Mouse (Mus musculus) intestine, postnatal 0 days (tissue): ENCODE measurements at regions not wholly inside any gene's neighbourhood (a gene's known extent, or its start where the extent isn't known, plus 50 kb on each side); places are given as distances from the start of the nearest gene placed in this dataset.

Source experiments
- ATAC-seq: fragments of 200-750 bp; cut with Nextera tagmentation; 2 replicates; pipeline ENCODE4 v1.8.0; 2017; ENCODE audit warnings: mild to moderate bottlenecking, moderate TSS enrichment, moderate library complexity
- H3K27ac ChIP-seq: fragments of 300-500 bp; sonication (generic); 2 replicates; pipeline ENCODE4 v1.5.1; 2014; ENCODE audit warnings: mild to moderate bottlenecking, low read depth, low read length, moderate library complexity
- H3K27me3 ChIP-seq: fragments of 300-500 bp; sonication (generic); replicated peaks from 2 replicates; pipeline ENCODE4 v1.6.1; 2014; ENCODE audit warnings: low read length, mixed read lengths; ENCODE audit not compliant: control insufficient read depth, insufficient read depth
- H3K36me3 ChIP-seq: fragments of 300-500 bp; sonication (generic); 2 replicates; pipeline ENCODE4 v1.6.1; 2014; ENCODE audit warnings: mild to moderate bottlenecking, moderate library complexity; ENCODE audit not compliant: control insufficient read depth, insufficient read depth
- H3K4me1 ChIP-seq: fragments of 300-500 bp; sonication (generic); replicated peaks from 2 replicates; pipeline ENCODE4 v1.6.1; 2014; ENCODE audit warnings: antibody characterized with exemption, low read length, mixed read lengths; ENCODE audit not compliant: control insufficient read depth, insufficient read depth
- H3K4me2 ChIP-seq: fragments of 300-500 bp; sonication (generic); replicated peaks from 2 replicates; pipeline ENCODE4 v1.6.1; 2014; ENCODE audit warnings: low read depth, mild to moderate bottlenecking, moderate library complexity
- H3K4me3 ChIP-seq: fragments of 300-500 bp; sonication (generic); 2 replicates; pipeline ENCODE4 v1.5.1; 2014; ENCODE audit warnings: low read depth, low read length
- H3K9ac ChIP-seq: fragments of 300-500 bp; sonication (generic); 2 replicates; pipeline ENCODE4 v1.6.1; 2014; ENCODE audit warnings: mild to moderate bottlenecking, low read depth, low read length
- H3K9me3 ChIP-seq: fragments of 300-500 bp; sonication (generic); 2 replicates; pipeline ENCODE4 v1.6.1; 2016; ENCODE audit warnings: mixed run types; ENCODE audit not compliant: control insufficient read depth
- CTCF ChIP-seq: sonication (generic); IDR thresholded peaks from 2 replicates; pipeline ENCODE4 v1.5.1; 2016; ENCODE audit warnings: low read depth, mild to moderate bottlenecking, control low read depth, antibody characterized with exemption, moderate library complexity
- WGBS: fragments of 180-500 bp; shearing (Covaris S2); extraction: QIAGEN DNeasy Blood & Tissue Kit; methylation state at CpG from one replicate; pipeline ENCODE4 v1.1.7; 2014; 5-methylcytosine and 5-hydroxymethylcytosine counted together

DNA sequence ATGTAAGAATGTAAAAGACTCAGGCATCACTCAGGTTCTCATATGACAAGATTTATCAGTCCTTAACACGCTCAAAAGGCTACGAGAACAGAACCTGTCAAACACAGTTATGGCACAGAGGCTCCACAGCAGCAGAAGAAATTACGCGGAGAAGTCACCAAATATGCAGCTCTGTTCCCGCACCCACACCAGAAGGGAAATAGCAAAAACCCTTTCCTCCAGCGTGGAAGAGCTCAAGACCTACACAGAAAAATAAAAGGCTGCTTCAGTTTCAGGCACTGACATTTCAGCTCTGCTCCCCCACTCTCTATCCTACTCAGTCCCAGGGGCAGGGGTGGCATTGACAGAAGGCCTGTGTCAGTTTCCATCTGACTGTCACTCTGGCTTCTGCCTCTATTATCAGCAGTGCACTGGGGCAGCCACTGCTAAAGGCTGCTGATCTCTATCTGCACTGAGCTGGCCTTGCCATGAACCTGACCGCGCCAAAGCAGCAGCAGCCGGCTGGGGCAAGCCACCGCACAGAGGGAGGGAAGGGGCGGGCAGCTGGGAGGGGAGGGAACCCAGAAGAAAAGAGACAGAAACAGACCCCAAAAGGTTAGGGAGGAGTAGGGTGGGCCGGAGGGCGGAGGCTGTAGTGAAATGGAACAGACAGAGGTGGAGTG lies 513.3 kb upstream of the Mms22l start:
- WGBS = 34% methylated on average over 13 of the region's 13 CpGs
- ATAC-seq = no peak
- Histone ChIP-seq H3K4me2 (0 out of 2 replicates have a peak overlapping the region, but pooled peaks have one; percentile 3), H3K4me1 (no peaks in the 10 kb centered on the region), H3K4me3 (no peak overlapping the region), H3K9me3 (no peaks in the 10 kb centered on the region), H3K27me3 (no peaks in the 10 kb centered on the region), H3K36me3 (no peaks in the 10 kb centered on the region), H3K9ac (no peak overlapping the region), H3K27ac (no peak overlapping the region)
- no peak for TF ChIP-seq CTCF

DNA sequence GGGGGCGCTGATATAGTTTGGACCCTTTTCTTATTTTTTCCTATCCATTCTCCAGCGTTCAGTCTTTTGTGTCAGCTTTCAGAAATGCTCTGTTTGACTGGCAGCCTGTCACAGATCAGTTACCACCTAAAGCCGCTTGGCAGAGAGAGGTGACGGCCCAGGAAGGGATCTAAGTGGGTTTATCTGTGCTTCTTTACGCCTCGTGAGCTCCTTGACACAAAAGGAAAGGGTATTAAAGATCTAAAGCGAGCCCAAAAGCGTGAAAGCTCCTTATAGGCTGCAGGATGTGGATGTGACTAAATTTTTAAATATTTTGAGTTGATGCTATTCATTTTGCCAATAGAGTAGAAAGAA lies 512.8 kb upstream of the Mms22l start:
- Histone ChIP-seq H3K36me3 (no peaks in the 10 kb centered on the region), H3K27ac (no peak overlapping the region), H3K27me3 (no peaks in the 10 kb centered on the region), H3K4me3 (no peak overlapping the region), H3K9me3 (no peaks in the 10 kb centered on the region), H3K4me2 (0 out of 2 replicates have a peak overlapping the region, but pooled peaks have one; percentile 3), H3K4me1 (no peaks in the 10 kb centered on the region), H3K9ac (no peak overlapping the region)
- no peak for TF ChIP-seq CTCF
- no peak for ATAC-seq
- WGBS = 18% methylated on average over 8 of the region's 8 CpGs

DNA sequence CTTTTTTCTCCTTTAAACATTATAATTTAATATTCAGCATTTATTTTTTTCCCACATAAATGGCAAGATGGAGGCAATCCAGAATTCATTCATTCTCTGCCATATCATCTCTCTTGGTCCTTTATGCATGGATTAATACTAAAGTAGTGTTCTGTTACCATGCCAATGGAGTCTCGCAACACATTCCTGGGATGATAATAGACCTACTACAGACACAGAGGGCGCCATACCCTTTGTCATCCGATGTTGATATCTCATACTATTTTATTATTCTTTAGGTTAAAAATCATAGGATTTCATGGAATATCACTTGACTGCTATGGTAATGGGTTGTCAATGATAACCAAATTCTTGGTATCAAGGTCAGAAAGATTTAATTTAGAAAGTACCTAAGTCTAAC lies 512.2 kb upstream of the Mms22l start:
- no peak for TF ChIP-seq CTCF
- no peak overlapping the region for H3K4me2 ChIP-seq
- H3K9ac ChIP-seq = no peak overlapping the region
- 82% methylated on average over 3 of the region's 3 CpGs for WGBS
- no peaks in the 10 kb centered on the region for H3K4me1 ChIP-seq
- ATAC-seq = no peak
- no peaks in the 10 kb centered on the region for H3K9me3 ChIP-seq
- no peaks in the 10 kb centered on the region for H3K27me3 ChIP-seq
- H3K27ac ChIP-seq = no peak overlapping the region
- no peaks in the 10 kb centered on the region for H3K36me3 ChIP-seq
- no peak overlapping the region for H3K4me3 ChIP-seq

DNA sequence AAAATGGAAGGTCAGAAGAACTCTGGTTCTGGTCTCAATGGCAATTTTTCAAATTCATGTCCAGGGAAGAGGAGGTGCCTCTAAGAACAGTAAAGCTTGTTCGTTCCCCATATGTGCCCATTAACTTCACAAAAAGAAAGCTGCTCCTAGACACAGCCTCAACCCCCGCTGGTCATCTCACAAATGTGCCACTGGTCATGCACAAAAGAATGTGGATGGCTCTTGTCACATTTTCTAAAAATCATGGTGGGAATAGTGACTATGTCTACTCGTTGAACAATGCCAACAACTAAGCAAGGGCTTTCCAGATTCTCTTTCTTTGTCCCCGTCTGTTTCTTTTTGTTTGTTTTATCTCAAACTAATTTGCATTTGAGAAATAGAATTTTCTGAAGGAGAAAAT lies 510.3 kb upstream of the Mms22l start:
- no peaks in the 10 kb centered on the region for H3K27me3 ChIP-seq
- H3K27ac ChIP-seq = no peak overlapping the region
- H3K4me1 ChIP-seq = no peaks in the 10 kb centered on the region
- H3K36me3 ChIP-seq = no peaks in the 10 kb centered on the region
- no peak for TF ChIP-seq CTCF
- 77% methylated on average over 4 of the region's 4 CpGs for WGBS
- no peak overlapping the region for H3K9ac ChIP-seq
- no peaks in the 10 kb centered on the region for H3K9me3 ChIP-seq
- no peak overlapping the region for H3K4me3 ChIP-seq
- H3K4me2 ChIP-seq = no peak overlapping the region
- ATAC-seq = no peak

DNA sequence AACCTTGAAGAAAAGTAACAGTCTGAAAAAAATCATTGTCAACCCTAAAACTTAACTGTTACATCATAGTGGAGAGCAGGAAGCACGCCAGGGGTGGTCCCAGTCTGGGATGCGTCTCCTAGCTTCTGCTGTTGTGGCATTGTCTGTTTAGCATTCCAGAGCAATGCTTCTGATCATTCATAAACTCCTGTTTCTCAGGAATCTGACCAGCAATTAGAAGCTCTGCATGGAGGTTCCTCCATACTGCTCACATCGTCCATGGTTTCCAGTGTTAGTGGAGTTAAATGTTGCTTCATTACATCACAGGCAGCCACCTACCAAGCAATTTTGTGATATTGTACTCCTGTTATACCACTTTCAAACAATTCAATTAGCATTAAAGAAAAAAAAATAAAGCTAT lies 502.4 kb upstream of the Mms22l start:
- TF ChIP-seq CTCF = no peak
- Histone ChIP-seq H3K4me3 (no peak overlapping the region), H3K9ac (no peak overlapping the region), H3K27ac (no peak overlapping the region), H3K4me1 (no peaks in the 10 kb centered on the region), H3K9me3 (no peaks in the 10 kb centered on the region), H3K27me3 (no peaks in the 10 kb centered on the region), H3K36me3 (no peaks in the 10 kb centered on the region), H3K4me2 (no peak overlapping the region)
- 55% methylated on average over 3 of the region's 3 CpGs for WGBS
- no peak for ATAC-seq

DNA sequence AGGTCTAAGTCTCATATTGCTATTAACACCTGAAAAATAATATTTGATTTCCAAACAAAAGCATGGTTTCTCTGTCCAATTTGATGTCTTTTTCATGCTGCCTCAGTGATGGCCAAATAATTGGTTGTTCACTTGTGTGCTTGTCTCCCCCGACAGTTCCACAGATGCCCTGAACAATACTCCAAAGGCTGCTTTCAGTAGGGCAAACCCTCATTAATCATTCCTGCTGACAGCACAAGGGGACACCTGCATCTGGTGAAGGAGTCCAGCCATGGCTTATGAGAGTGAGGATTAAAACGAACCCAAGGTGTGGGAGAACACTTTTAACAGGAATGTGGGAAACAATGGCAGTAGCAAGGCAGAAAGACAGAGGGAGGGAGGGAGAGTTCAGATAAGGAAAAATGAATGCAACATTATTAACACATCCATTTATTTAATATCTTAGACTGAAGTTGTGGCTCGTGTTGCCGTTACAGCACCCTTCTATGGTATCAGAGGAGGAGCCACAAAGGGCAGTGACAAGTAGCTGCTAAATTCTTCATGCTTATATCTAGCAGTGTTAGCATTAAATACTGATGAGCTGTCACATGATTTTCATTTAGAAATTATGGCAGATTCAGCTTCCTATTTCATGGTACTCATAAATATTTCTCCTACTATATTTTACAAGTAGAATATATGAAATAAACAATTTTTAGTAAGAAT lies 501.8 kb upstream of the Mms22l start:
- WGBS = 34% methylated on average over 4 of the region's 4 CpGs
- Histone ChIP-seq H3K27ac (no peak overlapping the region), H3K4me3 (no peak overlapping the region), H3K4me2 (no peak overlapping the region), H3K9me3 (no peaks in the 10 kb centered on the region), H3K36me3 (no peaks in the 10 kb centered on the region), H3K27me3 (no peaks in the 10 kb centered on the region), H3K9ac (no peak overlapping the region), H3K4me1 (no peaks in the 10 kb centered on the region)
- no peak for ATAC-seq
- no peak for TF ChIP-seq CTCF
